Mouse (Mus musculus) MEL (cell line): ENCODE data around the gene Thsd4.

ENCODE experiments used
- CHD2 ChIP-seq: IDR thresholded peaks from 2 replicates; pipeline ENCODE4 v1.6.1; 2011; ENCODE audit warnings: low read length, improper control_type of control experiment
- CTCF ChIP-seq, 3 experiments: IDR thresholded peaks in 2 of 3; conservative IDR thresholded peaks in 1 of 3; 2 replicates each; pipeline ENCODE4 v1.5.1; 2011 to 2012; ENCODE audit warnings: low read length in 3 of 3, low read depth in 2 of 3, mild to moderate bottlenecking in 2 of 3, improper control_type of control experiment in 1 of 3, inconsistent platforms in 1 of 3, mixed read lengths in 1 of 3, moderate library complexity in 1 of 3; ENCODE audit not compliant: control insufficient read depth in 1 of 3, insufficient read depth in 1 of 3, poor library complexity in 1 of 3, severe bottlenecking in 1 of 3
- EP300 ChIP-seq, 2 experiments: IDR thresholded peaks; 2 replicates each; pipeline ENCODE4 v1.6.1; 2011; ENCODE audit warnings: improper control_type of control experiment in 2 of 2, low read length in 2 of 2, low read depth in 1 of 2, mild to moderate bottlenecking in 1 of 2
- POLR2AphosphoS2 ChIP-seq: IDR thresholded peaks from 2 replicates; pipeline ENCODE4 v1.6.1; 2011; ENCODE audit warnings: low read length, improper control_type of control experiment
- TBP ChIP-seq: IDR thresholded peaks from 2 replicates; pipeline ENCODE4 v1.8.0; 2011; ENCODE audit warnings: low read depth, low read length, improper control_type of control experiment
- UBTF ChIP-seq: IDR thresholded peaks from 2 replicates; pipeline ENCODE4 v1.6.1; 2012; ENCODE audit warnings: low read depth, mild to moderate bottlenecking, inconsistent platforms, low read length, improper control_type of control experiment, moderate library complexity, borderline replicate concordance; ENCODE audit not compliant: insufficient read depth

- no peak for TF ChIP-seq TBP
- no peak for TF ChIP-seq CHD2
- TF ChIP-seq UBTF, result no peak
- TF ChIP-seq EP300 (IDR thresholded peaks at IDR 0.05; ENCODE audit: low read depth in 1 of 2, low read length in 2 of 2), result no peak
- TF ChIP-seq POLR2AphosphoS2, result no peak
- no peak for TF ChIP-seq CTCF (IDR thresholded peaks at IDR 0.05 in 2 of 3, conservative IDR thresholded peaks at IDR 0.05 in 1 of 3; ENCODE audit: control insufficient read depth in 1 of 3, insufficient read depth in 1 of 3, low read depth in 2 of 3, low read length in 3 of 3, poor library complexity in 1 of 3, severe bottlenecking in 1 of 3)
Observed at GRCm38 (mm10) chr9:60094211-60094610, 427.6 kb downstream of the Thsd4 start.
